Comparison of ENCODE assay signal across 20 mouse cellular contexts in the genomic region with DNA sequence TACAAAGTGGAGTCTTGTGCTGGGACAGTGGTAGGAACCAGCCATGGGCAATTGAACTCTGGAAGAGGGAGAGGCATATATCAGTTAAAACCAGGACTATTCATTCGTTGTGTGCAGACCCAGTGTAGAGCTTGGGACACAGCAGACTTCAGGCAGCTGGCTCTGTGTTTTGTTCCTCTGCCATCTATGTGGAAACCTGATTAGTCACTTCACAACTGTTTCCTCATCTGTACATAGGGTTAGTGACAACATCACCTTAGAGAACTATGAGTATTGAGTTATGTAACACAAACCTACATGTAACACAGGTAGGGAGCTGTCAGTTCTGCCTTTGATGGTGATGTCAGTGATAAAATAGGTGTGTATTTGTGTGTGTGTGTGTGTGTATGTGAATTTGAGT. TPM values are rescaled to one million over a fixed set of nuclear protein-coding genes. Genes with fewer than 3 reads are reported as not detected.
"Had no signal": no experiment of that assay in that cellular context is flagged by ENCODE, and none has a peak within 500 bp of the region (broad histone marks: within the 10 kb centered on the region; RNA-seq: fewer than 3 reads in every experiment).

No protein-coding gene starts in this region.

- H3K27me3 ChIP-seq: limb, embryonic 12.5 days; limb, embryonic 15.5 days; liver, embryonic 12.5 days; liver, embryonic 15.5 days; megakaryocyte, embryonic 14.5 days; midbrain, embryonic 13.5 days; neural tube, embryonic 13.5 days had no signal

- ATAC-seq: liver, embryonic 12.5 days; midbrain, embryonic 13.5 days; midbrain, embryonic 16.5 days had no signal

- H3K4me1 ChIP-seq: limb, embryonic 12.5 days; limb, embryonic 15.5 days; liver, embryonic 12.5 days; liver, embryonic 15.5 days; midbrain, embryonic 10.5 days; midbrain, embryonic 13.5 days; neural tube, embryonic 13.5 days had no signal

- H3K36me3 ChIP-seq: limb, embryonic 12.5 days; limb, embryonic 15.5 days; liver, embryonic 12.5 days; liver, embryonic 15.5 days; midbrain, embryonic 10.5 days; midbrain, embryonic 13.5 days; neural tube, embryonic 13.5 days had no signal

- H3K4me3 ChIP-seq: limb, embryonic 12.5 days; limb, embryonic 15.5 days; liver, embryonic 12.5 days; liver, embryonic 15.5 days; megakaryocyte, embryonic 14.5 days; midbrain, embryonic 10.5 days; midbrain, embryonic 13.5 days; myocyte; neural tube, embryonic 13.5 days had no signal

- H3K27ac ChIP-seq: limb, embryonic 12.5 days; limb, embryonic 15.5 days; liver, embryonic 12.5 days; liver, embryonic 15.5 days; midbrain, embryonic 10.5 days; midbrain, embryonic 13.5 days; neural tube, embryonic 13.5 days had no signal

- H3K9ac ChIP-seq: limb, embryonic 12.5 days; limb, embryonic 15.5 days; liver, embryonic 12.5 days; liver, embryonic 15.5 days; midbrain, embryonic 13.5 days; neural tube, embryonic 13.5 days had no signal

- DNase-seq: kidney, adult 11 months; kidney, adult 9 months; kidney, postnatal 14 days; kidney, postnatal 4 days; left cerebral cortex, postnatal 4 days; lung, adult 2 months; lung, postnatal 36 days; thymus, adult 18-20 months; thymus, postnatal 36 days had no signal

- H3K9me3 ChIP-seq: limb, embryonic 12.5 days; limb, embryonic 15.5 days; liver, embryonic 12.5 days; liver, embryonic 15.5 days; megakaryocyte, embryonic 14.5 days; midbrain, embryonic 10.5 days; midbrain, embryonic 13.5 days; neural tube, embryonic 13.5 days had no signal

- H3K4me2 ChIP-seq: limb, embryonic 12.5 days; limb, embryonic 15.5 days; liver, embryonic 12.5 days; liver, embryonic 15.5 days; midbrain, embryonic 13.5 days; neural tube, embryonic 13.5 days had no signal

RNA-seq across cellular contexts. Expression of a gene that starts 19.6 kb away (rescaled TPM):
- polyA plus RNA-seq: lung, adult 2 months; myocyte; testis, adult 2 months had no signal
